Mouse (Mus musculus) heart, postnatal 25 days (tissue): ENCODE measurements around the gene Prkce. TPM values are rescaled to one million over a fixed set of nuclear protein-coding genes. Genes with fewer than 3 reads are reported as not detected.

ENCODE experiments used
- DNase-seq: peaks from one replicate; pipeline ENCODE4 v3.0.0; 2022; ENCODE audit warnings: low spot score
- intact Hi-C: fragments of 180-260 bp; cut with DNase I; formaldehyde crosslinking; loops from one replicate; pipeline ENCODE4 v1.15.1; 2025
- total RNA-seq, 2 experiments: library from RNA; stranded (reverse); gene quantifications; 2 replicates each; pipeline ENCODE4 v1.2.3; 2021

Gene Prkce
- total RNA-seq, result 10 to 100 TPM; 25.9 to 28.3 TPM

DNA sequence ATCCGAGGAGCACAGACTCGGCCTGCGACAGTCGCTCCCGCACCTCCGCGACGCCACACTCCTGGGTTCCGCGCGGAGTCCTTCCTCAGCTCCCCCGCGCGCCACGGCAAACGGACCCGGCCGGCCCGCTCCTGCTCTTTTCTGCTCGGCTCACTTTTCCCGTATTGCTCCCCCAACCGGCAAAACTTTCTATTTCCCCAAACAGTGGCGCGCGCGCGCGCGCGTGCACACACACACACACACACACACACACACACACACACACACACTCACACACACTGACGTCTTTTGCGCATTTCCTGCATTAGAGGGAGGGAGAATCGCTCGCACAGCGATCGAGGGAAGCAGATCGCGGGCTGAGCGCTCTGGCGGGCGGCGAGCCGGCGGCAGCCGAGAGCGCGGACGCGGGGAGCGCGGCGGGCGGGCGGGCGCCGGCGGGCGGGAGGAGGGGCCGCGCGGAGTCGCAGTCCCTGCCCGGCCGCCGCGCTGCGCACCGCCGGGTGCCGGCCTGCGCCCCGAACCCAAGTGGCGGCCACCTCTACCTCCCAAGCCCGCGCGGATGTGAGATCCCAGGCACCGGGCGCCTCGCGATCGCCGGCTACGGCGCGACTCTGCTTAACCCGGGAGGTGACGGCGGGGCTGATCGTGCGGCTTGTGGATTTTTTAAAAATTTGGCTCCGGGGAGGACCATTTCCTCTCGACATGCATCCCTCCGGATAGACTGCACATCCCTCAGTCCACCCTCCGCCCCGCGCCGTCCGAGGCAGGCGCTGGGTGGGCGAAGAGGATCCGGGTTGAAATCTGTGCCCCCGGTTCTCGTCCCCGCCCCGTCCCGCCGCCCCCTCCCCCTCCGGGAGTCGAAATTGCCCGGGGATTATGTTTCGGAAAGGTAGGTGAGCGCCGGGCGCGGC is at the start of gene Prkce:
Gene Prkce, plus strand, starts transcription at position 466 of the 911 bp plus-strand sequence.
- intact Hi-C loops, result loop anchor here (2.0 to 10.0 kb wide), 3 partner anchors 15 to 637 kb away; no protein-coding TSS in a partner anchor
- DNase-seq, result peak; percentile 69

DNA sequence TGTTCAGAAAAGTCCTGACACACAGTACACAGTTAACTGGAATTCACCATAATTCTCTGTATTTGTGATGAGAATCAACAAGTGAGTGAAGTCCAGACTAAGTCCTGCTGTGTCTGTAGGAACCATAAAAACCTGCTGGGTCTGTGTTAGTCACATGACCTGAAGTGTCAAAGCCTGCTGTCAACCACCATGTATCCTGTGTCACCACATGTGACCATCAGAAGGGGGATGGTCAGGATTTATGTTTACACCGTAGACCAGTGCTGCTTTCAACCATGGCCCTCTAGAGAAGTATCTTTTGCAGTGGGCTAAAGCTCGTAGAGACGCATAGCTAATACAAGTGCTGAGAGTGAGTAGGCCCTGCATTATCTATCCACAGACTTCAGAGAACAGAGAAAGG is 44.4 kb upstream of the Prkce start:
- DNase-seq, result no peak
- intact Hi-C loops, result no loop called here

DNA sequence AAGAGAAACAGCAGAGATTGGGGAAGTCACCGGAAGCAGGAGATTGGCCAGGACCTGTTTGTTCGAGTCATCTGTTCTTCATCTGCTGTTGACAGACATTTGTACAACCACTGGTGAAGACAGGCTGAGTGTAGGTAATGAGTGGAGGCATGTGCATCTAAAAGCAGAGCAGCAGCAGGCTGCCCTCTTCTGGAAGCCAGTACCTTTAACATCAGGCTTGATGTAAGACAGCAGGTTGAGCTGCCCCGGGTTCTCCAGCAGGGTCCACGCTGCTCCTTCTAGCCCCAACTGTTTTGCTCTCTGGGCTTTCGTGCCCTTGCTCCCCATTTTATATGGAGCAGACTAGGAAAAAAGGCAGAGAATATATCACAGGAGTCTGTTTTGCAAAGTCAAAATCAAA is 41.7 kb upstream of the Prkce start:
- DNase-seq, result no peak
- intact Hi-C loops, result no loop called here

DNA sequence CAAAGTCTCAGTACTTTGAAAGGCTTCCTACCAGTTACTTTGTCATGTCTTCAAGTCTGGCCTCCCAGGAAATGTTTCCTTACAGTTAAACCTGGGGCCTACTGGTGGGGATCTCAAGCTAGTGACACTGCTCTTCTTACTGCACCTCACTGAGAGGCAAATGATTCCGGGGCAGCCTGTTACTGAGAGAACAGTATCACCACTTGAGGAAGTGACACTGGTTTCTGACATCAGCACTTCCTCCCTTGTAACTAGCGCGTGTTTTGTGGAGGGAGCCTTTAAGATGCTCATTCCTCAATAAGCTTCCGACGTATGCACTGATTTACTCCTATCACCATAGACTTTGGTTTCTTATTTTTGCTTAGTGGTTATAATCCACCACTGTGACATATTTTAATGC is 39.4 kb upstream of the Prkce start:
- intact Hi-C loops, result no loop called here
- DNase-seq, result no peak

DNA sequence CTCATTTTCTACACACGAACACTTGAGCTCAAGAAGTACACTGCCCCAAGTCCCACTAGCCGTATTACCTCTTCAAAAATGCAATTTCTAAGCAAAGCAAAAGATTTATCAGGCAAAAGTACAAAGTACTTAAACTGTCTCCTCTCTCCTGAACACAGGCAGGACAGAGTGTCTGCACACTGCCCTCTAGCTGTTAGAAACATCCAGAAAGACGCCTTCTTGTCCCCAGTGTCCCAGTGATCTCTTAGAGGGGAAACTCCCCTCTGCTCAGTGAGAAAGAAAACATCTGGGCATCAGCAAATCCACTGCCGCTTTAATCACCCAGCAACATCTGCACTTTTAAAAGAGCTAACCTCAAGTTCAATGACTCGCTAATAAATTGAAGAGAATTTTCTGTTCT is 35.1 kb upstream of the Prkce start:
- DNase-seq, result no peak
- intact Hi-C loops, result no loop called here

DNA sequence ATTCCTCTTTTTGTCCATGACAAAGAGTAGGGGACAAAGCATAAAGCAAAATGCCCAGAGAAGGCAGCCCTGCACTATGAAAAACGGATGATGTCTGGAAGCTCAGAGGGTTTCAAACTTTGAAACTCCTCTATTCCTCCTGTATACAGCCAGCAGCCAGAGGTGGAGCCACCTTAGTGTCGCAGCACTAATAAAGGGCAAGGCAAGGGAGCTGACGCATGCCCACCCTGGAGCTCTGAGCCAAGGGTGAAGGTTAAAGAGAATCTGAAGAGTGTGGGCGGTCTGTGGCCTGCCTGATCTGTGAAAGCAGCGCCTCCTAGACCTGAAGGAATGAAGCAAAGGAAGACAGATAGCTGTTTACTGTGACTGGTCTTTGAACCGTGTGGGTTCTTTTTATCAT is 33.1 kb upstream of the Prkce start:
- intact Hi-C loops, result no loop called here
- DNase-seq, result no peak

DNA sequence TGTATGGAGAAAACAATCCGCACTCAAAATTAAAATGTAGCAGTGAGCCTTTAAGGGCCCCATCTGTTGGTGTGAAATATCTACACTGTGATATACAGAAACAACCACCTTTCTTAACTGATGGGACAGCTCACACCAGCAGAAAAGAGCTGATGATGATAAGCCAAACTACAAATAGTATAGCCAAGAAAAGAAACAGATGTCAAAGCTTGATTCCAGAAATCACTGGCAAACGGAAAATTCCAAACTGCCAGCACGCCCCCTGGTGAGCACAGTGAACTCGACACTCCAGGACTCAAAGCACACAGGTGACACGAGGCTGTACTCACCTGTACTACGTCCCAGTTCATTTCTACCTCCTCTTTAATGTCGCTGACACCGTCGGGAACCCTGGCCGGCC is 31.8 kb upstream of the Prkce start:
- DNase-seq, result no peak

DNA sequence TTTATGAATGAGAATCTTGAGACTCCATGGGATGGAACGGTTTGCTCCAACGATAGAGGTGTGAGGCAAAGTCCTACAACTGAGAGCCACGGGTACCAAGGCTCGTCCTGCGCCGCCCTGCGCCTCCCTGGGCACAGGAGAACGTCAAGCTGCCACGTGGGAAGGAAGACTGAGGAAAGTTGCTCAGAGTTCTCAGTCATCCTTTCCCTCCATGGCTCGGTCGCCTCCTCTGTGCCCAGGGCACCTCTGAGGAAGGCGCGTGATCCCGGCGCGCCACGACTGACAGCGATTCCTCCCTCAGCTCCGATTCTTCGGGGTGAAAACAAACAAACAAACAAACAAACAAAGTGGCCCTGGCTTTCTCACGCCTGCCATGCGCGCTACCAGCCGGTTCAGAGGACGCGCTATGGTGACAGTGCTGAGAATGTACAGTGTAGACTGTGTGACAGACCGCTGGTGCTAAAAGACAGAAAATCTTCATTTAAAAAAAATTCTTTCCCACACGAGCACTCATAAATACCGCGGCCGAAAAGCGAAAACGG is 23.0 kb upstream of the Prkce start:
- no peak for DNase-seq
- intact Hi-C loops, result loop anchor here (10.0 kb wide), 1 partner anchor 1130 kb away; no protein-coding TSS in a partner anchor

More for the DNA sequence above, 31.8 kb upstream of the Prkce start:
- intact Hi-C loops, result no loop called here

DNA sequence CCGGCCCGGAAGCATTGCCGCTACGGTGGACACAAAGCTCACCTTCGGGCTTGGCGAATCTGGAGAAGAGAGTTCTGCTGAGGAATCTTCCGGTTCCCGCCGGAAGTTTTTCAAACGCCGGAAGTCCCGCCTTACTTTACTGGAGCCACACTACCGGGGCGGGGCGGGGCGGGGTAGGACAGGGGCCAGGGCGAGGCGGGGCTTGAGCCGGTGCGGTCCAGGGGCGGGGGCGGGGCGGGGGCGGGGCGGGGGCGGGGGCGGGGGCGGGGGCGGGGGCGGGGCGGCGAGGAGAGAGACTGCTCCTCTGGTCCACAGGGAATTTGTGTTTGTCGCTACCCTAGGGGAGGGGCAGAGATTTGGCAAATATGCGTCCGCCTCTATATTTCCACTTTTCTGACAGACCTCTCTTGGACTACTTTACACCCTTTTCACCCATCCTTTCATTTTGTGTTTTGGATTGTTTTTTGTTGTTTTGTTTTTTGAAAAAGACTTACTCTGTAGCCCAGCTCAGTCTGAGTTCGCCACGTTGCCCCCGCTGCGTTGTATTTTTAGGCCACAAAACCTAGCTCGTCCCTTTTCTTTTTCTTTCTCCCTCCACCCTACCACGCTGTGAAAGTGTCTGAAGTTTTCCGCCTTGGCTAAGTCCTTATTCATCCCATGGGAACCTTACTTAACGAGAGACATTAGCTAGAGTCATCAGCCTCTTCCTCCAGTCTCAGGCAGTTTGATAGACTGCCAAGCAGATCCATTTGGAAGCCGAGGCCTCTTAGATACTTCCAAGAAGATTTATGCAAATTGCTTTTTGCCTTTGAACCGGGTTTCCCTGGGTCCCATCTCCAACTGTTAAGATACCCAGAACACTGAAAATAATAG is 22.3 kb upstream of the Prkce start, which contains the start of gene Srbd1:
Gene Srbd1, minus strand, starts transcription at position 97 of the 873 bp plus-strand sequence.
- intact Hi-C loops, result loop anchor here (10.0 kb wide), 1 partner anchor 1129 kb away; no protein-coding TSS in a partner anchor
- peak; percentile 73 for DNase-seq

DNA sequence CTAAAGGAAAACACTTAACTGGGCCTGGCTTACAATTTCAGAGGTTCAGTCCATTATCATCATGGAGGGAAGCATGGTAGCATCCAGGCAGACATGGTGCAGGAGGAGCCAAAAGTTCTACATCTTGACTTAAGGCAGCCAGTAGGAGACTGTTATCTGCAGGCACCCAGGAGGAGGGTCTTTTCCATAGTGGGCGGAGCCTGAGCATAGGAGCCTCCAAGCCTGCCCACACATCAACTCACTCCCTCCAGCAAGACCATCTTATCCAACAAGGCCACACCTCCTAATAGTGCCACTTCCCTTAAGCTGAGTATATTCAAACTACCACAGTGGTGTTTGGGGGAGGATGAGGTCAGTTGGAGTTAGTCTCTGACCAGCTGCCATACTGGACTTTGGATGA is 17.9 kb upstream of the Prkce start:
- intact Hi-C loops, result loop anchor here (10.0 kb wide), 2 partner anchors 875 to 1125 kb away; partner anchors contain the start of genes Cript and Pigf
- no peak for DNase-seq

DNA sequence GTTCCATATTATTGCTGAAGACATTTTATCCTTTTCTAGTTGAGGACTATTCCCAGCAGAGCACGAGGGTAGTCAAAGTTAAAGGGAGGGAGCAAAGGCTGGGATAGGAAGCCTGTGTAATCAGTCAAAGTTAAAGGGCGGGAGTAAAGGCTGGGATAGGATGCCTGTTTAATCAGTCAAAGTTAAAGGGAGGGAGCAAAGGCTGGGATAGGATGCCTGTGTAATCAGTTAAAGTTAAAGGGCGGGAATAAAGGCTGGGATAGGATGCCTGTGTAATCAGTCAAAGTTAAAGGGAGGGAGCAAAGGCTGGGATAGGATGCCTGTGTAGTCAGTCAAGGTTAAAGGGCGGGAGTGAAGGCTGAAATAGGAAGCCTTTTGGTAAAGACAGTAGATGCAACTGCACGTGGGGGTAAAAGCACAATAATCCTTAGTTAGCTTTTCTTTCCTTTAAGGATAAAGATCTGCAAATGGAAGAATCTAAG is 16.7 kb upstream of the Prkce start:
- intact Hi-C loops, result loop anchor here (10.0 kb wide), 1 partner anchor 874 kb away; the partner anchor contains the start of genes Cript and Pigf
- peak; percentile 18 for DNase-seq

DNA sequence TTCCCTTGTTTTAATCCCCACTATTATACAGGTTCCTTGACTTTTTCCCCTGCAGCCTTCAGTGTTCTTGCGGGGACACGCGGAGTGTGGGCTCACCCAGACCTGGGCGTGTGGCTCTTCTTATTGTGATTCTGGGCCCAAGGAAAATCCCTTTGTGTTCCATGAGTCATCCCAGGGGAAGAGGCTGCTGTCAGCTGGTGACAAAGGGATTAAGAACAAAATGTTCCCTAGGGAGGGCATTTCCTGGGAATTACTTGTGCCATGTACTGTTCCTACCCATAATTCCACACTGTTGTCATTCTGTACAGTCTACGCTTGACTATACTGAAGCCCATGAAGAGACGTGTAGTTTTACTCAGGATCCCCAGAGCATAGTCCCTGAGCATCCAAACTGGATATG is 10.6 kb upstream of the Prkce start:
- DNase-seq, result no peak
- intact Hi-C loops, result loop anchor here (10.0 kb wide), 1 partner anchor 868 kb away; the partner anchor contains the start of genes Cript and Pigf

DNA sequence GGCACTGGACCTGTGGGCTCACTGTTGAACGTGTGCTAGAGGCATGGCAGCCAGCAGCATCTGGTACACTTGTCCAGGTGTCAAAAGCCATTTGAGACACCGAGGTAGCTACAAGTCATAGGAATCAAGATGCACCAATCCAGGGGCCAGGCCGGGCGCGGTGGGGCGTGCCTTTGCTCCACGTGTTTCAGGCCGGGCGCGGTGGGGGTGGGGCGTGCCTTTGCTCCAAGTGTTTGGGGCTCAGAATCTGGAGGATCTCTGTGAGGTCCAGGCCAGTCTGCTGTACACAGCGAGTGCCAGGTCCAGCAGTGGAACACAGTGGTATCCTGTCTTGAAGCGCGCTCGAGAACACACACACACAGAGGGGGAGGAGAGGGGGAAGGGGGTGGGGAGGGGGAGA is 4.9 kb upstream of the Prkce start:
- intact Hi-C loops, result loop anchor here (1.0 to 10.0 kb wide), 5 partner anchors 205 to 745 kb away; no protein-coding TSS in a partner anchor

DNA sequence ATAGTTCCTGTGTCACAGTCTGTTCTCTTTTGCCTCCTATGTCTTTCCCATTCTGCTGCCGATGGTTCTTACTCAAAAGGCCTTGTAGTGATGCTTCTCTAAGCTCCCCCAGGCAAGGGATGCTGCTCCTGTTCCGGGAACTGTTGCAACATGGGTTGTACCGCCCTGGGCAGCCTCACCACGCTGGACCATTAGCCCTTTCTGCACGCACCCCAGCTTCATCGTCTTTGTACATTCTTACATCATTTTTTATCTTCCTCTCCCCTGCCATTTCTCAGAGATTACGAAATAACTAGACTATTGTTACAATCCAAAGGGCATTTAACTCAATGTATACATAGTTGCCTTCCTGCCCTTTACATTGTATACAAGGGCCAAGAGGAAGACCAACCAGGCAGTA is 3.2 kb upstream of the Prkce start:
- no peak for DNase-seq
- intact Hi-C loops, result loop anchor here (5.0 to 10.0 kb wide), 4 partner anchors 203 to 743 kb away; no protein-coding TSS in a partner anchor

More for the DNA sequence above, 4.9 kb upstream of the Prkce start:
- DNase-seq, result no peak

DNA sequence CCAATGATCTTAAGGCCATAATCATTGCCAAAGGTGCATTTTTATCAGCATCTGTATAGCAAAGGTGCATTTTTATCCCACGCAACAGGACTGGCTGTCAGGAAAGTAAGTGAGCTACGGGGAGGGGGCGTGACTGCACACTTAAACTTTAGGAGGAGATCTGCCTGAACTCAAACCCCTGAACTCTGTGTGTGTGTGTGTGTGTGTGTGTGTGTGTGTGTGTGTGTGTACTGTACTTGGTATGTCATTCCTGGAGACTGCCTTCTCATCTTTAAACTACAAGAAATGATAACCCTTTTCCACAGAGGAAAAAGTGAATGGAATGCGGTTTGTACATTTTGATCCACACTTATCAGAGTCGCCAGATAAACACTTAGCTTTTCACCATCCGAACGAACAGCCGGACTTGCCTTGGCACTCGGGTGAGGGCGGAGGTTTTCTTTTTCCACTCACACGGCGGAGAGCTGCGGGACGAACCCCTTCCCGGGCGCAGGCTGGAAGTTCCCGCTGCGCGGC is 1.5 kb upstream of the Prkce start:
- no peak for DNase-seq
- intact Hi-C loops, result loop anchor here (1.0 to 10.0 kb wide), 2 partner anchors 127 to 639 kb away; no protein-coding TSS in a partner anchor

DNA sequence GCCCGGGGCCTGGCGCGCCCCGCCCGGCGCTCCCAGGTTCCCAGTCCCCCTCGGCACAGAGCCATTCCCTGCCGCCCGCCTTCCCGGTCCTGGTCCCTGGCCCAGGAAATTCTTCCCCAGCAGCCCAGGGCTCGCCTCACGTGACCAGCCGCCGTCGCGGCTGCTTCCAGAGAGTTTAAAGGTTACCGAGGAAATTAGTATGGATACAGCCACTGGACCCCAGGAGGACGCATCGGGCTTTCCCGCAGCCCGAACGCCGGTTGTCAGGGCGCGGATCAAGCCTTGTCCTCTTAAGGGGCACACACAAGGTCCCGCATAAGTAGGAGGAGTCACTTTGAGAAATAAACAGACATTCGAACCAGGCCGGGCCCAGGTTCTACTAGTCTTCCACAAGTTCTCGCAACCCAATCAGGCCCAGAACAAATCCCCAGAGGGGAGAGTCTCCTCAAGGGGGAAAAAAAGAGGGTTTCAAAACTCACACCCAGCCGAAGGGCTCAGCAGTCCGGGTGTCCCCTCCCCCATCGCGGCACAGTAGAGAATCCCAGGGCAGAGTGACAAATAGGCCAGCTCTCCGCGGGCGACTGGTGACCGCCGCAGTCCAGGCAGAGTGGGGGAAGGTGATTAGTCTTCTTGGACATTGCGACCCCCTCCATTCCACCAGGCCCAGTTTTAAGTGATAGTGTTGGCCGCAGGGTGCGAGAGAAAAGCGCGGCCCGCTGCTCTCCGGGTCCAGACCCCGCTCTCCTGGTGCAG is 842 bp upstream of the Prkce start:
- DNase-seq, result peak; percentile 83
- intact Hi-C loops, result loop anchor here (1.0 to 10.0 kb wide), 2 partner anchors 127 to 638 kb away; no protein-coding TSS in a partner anchor

DNA sequence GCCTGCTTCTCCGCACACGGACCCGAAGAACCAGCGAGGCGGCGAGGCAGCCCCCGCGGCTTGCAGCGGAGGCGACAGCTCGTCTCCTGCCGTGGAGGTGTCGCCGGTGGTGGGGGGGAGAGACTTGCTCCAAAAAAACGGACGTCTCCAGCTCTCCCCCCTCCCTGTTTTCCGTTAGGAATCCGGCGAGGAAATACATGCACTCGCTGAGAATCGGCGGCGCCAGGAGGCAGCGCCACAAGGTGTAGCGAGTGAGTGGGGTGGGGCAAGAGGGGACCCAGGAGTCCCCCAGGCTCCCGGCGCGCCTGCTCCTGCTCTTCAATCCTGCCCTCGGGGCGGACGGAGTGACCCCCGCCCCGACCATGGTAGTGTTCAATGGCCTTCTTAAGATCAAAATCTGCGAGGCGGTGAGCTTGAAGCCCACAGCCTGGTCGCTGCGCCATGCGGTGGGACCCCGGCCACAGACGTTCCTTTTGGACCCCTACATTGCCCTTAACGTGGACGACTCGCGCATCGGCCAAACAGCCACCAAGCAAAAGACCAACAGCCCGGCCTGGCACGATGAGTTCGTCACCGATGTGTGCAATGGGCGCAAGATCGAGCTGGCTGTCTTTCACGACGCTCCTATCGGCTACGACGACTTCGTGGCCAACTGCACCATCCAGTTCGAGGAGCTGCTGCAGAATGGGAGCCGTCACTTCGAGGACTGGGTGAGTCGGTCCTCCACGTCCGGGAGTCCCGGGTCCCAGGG is 821 bp downstream of the Prkce start:
- intact Hi-C loops, result loop anchor here (2.0 to 10.0 kb wide), 3 partner anchors 14 to 636 kb away; no protein-coding TSS in a partner anchor
- peak; percentile 25 for DNase-seq

DNA sequence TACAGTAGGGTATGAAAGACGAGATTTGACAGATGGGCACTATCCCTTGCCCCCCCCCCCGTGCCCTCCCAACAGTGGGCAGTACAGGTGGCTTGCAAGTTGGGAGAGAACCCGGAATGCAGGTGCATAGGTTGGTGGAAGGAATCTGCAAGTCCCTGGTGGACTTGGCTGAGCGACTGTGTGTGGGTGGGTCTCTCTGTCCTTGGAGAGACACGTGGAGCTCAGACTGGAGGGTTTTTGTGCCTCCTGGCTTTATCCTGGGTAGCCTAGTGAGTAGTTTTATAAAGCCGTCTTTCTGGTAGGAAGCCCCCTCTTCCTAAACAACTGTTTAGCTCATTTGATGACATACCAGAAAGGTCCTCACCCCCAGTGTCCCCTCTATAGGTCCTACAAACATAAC is 1.5 kb downstream of the Prkce start:
- no peak for DNase-seq
- intact Hi-C loops, result loop anchor here (2.0 to 10.0 kb wide), 3 partner anchors 14 to 636 kb away; no protein-coding TSS in a partner anchor
